Mouse (Mus musculus): Measurements from ENCODE around the gene Wipi2.

- TF ChIP-seq POLR2A (IDR thresholded peaks at IDR 0.05; ENCODE audit: insufficient read length, low read depth) = no peak
- no peak for TF ChIP-seq MYOD1 (IDR thresholded peaks at IDR 0.05; ENCODE audit: control insufficient read depth in 1 of 3, insufficient read length in 2 of 3, low read depth in 2 of 3)
- no peak for TF ChIP-seq MYOG (IDR thresholded peaks at IDR 0.05; ENCODE audit: control insufficient read depth in 1 of 3, insufficient read depth in 1 of 3, insufficient read length in 2 of 3, low read depth in 2 of 3)
- TF ChIP-seq E2F4 (IDR thresholded peaks at IDR 0.05; ENCODE audit: insufficient read depth) = no peak
- no peak for TF ChIP-seq USF1 (IDR thresholded peaks at IDR 0.05; ENCODE audit: low read depth)
- no peak for TF ChIP-seq MAX (IDR thresholded peaks at IDR 0.05; ENCODE audit: low read depth)
- no peak for TF ChIP-seq TCF3 (IDR thresholded peaks at IDR 0.05; ENCODE audit: insufficient read length, low read depth)
- no peak for TF ChIP-seq CEBPB (IDR thresholded peaks at IDR 0.05; ENCODE audit: insufficient read depth, poor library complexity, severe bottlenecking)
- TF ChIP-seq REST (IDR thresholded peaks at IDR 0.05; ENCODE audit: insufficient read depth, insufficient read length) = no peak
Measured at GRCm38 (mm10) chr5:142610362-142610761, 17.1 kb upstream of the Wipi2 start.

Data from myocyte (in vitro differentiated cells).